Mouse (Mus musculus): ENCODE results near the gene Kcnip3. TPM values are rescaled to one million over a fixed set of nuclear protein-coding genes. Genes with fewer than 3 reads are reported as not detected.

The Kcnip3 gene
- polyA plus RNA-seq, 1 experiment from 2014 or later = 4.0 TPM

DNA sequence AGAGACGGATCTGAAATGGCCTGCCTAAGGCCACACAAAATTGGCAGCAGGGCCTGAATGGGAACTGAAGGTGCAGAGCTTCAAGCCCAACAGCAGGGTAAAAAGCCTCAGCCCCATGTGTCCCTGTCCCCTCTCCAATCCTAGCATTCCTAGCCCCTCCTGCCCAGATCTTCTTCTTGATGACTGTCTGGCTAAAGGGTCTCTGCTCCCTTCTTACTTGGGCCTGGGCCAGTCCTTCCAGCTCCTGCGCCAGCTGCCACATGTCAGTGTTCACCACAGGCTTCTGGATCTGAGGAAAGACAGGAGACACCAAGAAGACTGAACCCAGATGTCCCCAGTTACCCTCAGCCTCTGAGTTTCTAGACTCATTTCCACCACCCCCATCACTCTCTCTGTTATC lies 9.7 kb upstream of the Kcnip3 start:
- 82% methylated on average over 2 of the region's 2 CpGs for WGBS
- ATAC-seq = no peak
- Histone ChIP-seq H3K27me3 (replicated peaks) (peaks cover 5% of the 10 kb centered on the region; the same call in 1 of the 2 replicates), H3K9me3 (no peaks in the 10 kb centered on the region), H3K4me2 (replicated peaks) (no peak overlapping the region), H3K4me1 (replicated peaks) (no peaks in the 10 kb centered on the region), H3K36me3 (no peaks in the 10 kb centered on the region), H3K4me3 (replicated peaks) (no peak overlapping the region), H3K9ac (no peak overlapping the region), H3K27ac (no peak overlapping the region)

DNA sequence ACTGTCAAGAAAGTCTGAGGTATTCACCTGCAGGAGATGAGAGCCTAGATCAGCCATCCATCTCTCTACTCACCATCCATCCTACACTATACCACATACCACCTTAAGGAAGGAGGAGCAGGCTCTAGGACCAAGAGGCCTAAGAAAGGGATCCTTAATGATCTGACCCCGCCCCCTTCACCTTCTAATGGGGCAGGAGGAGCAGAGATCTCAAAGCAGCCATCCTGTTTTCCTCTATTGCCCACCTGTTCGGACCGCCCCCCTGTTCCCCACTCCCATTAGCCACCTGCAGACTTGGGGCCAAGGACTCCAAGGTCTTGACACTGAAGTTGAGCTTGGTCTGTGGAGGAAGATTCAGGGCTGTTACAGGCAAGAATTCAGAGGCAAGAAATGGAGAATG lies 8.5 kb upstream of the Kcnip3 start:
- peaks cover 5% of the 10 kb centered on the region; the same call in 1 of the 2 replicates for H3K27me3 ChIP-seq (replicated peaks)
- 63% methylated on average over 3 of the region's 3 CpGs for WGBS
- no peaks in the 10 kb centered on the region for H3K4me1 ChIP-seq (replicated peaks)
- no peaks in the 10 kb centered on the region for H3K9me3 ChIP-seq
- ATAC-seq = no peak
- no peak overlapping the region for H3K27ac ChIP-seq
- no peaks in the 10 kb centered on the region for H3K36me3 ChIP-seq
- H3K4me2 ChIP-seq (replicated peaks) = no peak overlapping the region
- H3K4me3 ChIP-seq (replicated peaks) = no peak overlapping the region
- no peak overlapping the region for H3K9ac ChIP-seq

DNA sequence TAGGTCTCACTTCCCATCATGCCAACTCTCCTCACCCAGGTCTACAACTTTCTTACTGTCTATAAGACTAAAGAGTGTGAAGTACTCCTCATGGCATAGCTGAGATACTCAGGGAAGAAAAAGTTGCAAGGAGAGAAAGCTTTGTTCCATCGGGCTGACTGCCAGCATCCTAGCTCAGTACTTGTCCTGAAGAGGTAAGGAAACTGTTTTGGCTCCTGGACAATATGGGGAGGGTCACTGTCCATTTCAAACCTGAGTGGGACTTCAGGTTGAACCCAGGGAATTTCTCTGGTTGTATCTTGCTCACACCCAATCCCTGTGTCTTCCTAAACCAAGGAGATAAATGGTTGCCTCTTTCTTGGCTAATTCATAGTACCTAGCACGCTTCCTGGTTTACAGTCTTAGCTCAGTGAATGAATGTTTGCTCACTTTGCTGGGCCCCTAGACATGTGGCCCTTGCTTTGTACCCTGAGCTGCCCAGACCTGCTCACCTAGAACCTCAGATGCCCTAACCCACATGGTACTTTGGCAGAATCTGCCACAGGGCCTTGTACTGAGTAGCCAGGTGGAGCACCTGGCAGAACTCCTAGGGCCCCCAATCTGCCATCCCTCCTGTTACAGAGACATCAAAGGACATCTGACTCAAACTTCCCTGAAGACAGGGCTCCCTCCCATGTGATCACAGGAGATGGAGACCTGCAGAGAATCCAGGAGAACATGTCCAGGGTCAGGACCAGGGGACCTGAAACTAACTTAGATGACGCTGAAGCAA lies 3.3 kb upstream of the Kcnip3 start:
- Histone ChIP-seq H3K9ac (no peak overlapping the region), H3K36me3 (no peaks in the 10 kb centered on the region), H3K4me2 (replicated peaks) (no peak overlapping the region), H3K27me3 (replicated peaks) (no peaks in the 10 kb centered on the region), H3K9me3 (no peaks in the 10 kb centered on the region), H3K4me3 (replicated peaks) (no peak overlapping the region), H3K27ac (no peak overlapping the region), H3K4me1 (replicated peaks) (peaks cover 16% of the 10 kb centered on the region)
- WGBS = 77% methylated on average over 3 of the region's 3 CpGs
- ATAC-seq = no peak

DNA sequence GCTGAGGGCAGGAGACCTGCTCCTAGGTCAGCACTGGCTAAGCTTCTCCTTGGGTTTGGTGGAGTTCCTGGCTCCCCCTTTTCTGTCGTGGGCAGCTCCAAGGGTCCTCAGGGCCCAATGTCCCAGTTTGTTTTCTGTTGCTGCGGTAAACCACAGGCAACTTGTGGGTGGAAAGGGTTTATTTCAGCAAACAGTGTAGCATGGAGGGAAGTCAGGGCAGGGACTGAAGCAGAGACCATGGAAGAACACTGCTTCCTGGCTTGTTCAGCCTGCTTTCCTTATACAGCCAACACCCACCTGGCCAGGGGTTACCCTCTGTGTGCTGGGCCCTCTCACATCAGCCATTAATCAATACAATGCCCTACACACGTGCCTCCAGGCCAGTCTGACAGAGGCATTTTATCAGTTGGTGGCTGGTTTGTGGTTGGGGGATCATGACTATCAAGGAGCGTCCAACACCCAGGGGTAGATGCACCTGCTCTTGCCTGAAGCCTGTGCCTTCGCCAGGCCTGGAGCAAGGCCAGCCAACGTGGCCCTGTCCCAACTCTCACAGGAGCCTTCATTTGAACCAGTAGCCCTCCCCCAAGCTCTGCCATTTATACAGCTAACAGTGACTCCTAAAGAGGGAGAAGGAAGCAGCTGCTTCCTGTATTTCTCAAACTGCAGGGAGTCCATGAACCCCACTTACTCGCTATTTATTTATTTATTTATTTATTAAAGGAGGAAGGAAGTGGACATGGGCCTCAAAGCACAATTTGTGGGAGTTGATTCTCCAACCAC lies 2.2 kb upstream of the Kcnip3 start:
- WGBS = 54% methylated on average over 7 of the region's 7 CpGs
- Histone ChIP-seq H3K9me3 (no peaks in the 10 kb centered on the region), H3K27ac (no peak overlapping the region), H3K9ac (no peak overlapping the region), H3K4me2 (replicated peaks) (no peak overlapping the region), H3K36me3 (no peaks in the 10 kb centered on the region), H3K4me1 (replicated peaks) (peaks cover 16% of the 10 kb centered on the region), H3K27me3 (replicated peaks) (no peaks in the 10 kb centered on the region), H3K4me3 (replicated peaks) (no peak overlapping the region)
- ATAC-seq = no peak

DNA sequence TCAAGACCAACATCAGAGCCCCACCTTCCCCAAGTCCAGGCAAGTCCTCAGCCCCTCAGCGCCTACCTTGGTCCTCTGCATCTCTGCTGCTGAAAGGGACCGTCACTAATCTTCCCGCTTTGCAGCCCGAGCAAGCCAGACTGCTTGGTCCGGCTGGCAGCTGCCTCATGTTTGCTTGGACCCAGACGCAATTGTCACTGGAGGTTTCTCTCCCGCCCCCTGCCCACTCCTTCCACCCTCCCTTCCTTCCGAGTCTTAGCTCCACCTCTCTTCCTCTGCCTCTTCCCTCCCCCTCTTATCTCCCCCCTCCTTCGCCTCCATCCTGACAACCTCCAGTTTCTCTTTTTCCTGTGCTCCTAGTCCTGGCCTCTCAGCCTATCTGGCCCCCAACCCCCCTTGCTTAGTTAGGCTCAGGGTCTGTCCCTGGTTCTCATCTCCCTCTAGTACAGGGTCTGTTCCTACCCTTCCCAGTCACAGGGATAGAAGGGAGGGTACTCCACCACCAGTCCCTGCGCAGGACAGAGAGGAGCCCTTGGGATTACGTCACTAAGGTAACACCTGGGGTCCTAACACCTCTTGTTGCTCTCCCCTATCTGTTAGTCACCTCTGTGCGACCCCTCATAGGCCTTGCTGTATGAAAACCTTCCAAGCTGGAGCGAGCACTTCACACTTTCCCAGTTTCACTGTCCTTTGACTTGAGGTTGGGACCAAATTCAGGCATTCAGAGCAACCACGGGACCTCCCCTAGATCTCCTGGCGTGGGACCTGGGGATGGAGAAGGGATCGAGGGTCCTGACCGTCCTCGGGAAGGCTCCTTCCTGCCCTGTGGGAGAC lies 505 bp downstream of the Kcnip3 start:
- H3K4me1 ChIP-seq (replicated peaks) = peaks cover 16% of the 10 kb centered on the region
- H3K27ac ChIP-seq = no peak overlapping the region
- WGBS = 2% methylated on average over 18 of the region's 18 CpGs
- peak overlapping the region; percentile 32 for H3K4me3 ChIP-seq (replicated peaks)
- ATAC-seq = peak; percentile 73
- H3K9me3 ChIP-seq = no peaks in the 10 kb centered on the region
- peak overlapping the region; percentile 37 for H3K9ac ChIP-seq
- H3K4me2 ChIP-seq (replicated peaks) = peak overlapping the region; percentile 60
- H3K36me3 ChIP-seq = no peaks in the 10 kb centered on the region
- H3K27me3 ChIP-seq (replicated peaks) = no peaks in the 10 kb centered on the region

DNA sequence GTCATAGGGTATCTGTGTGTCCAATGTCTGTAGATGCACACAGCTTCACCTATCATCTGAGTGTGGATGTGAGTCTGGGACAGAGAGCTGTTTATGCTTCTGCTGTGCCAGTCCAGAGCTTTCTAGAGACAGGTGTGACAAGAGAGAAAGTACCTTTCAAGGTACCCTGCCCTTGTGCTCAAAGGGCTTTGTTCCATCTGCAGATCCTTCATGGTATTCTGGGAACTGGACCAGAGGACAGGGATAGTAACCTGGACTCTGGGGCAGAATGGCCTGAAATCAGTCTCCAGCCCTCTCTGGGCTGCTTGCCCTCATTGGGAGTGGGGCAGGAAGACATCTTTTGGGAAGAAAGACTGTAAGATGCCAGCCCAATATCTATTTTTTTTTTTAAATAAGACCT lies 1.8 kb downstream of the Kcnip3 start:
- H3K36me3 ChIP-seq = no peaks in the 10 kb centered on the region
- H3K27me3 ChIP-seq (replicated peaks) = no peaks in the 10 kb centered on the region
- H3K4me3 ChIP-seq (replicated peaks) = no peak overlapping the region
- H3K4me1 ChIP-seq (replicated peaks) = peaks cover 16% of the 10 kb centered on the region
- H3K9ac ChIP-seq = no peak overlapping the region
- no peak overlapping the region for H3K27ac ChIP-seq
- no peaks in the 10 kb centered on the region for H3K9me3 ChIP-seq
- ATAC-seq = no peak
- H3K4me2 ChIP-seq (replicated peaks) = peak overlapping the region; percentile 60

DNA sequence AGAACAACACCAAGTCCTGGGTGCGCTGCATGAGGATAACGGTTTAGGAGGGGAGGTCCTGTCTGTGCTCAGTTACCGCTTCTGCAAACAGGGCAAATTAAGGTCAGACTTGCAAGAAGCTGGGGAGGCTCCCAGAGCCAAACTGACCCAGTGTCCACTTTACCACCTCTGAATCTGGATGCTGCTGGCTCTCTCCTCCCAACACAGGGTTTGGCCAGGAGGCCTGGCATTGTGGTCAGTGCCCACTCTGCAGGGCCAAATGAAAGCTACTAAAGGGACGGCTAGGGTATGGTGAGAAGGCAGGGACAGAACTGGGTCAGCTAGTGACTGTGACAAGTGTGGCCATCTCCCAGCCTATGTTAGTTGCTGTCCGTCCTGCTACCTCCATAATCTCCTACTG lies 2.6 kb downstream of the Kcnip3 start:
- no peak overlapping the region for H3K4me3 ChIP-seq (replicated peaks)
- ATAC-seq = no peak
- H3K4me1 ChIP-seq (replicated peaks) = peaks cover 16% of the 10 kb centered on the region
- no peaks in the 10 kb centered on the region for H3K27me3 ChIP-seq (replicated peaks)
- H3K27ac ChIP-seq = no peak overlapping the region
- WGBS = 74% methylated on average over 5 of the region's 5 CpGs
- no peaks in the 10 kb centered on the region for H3K9me3 ChIP-seq
- no peak overlapping the region for H3K4me2 ChIP-seq (replicated peaks)
- H3K36me3 ChIP-seq = no peaks in the 10 kb centered on the region
- H3K9ac ChIP-seq = no peak overlapping the region

DNA sequence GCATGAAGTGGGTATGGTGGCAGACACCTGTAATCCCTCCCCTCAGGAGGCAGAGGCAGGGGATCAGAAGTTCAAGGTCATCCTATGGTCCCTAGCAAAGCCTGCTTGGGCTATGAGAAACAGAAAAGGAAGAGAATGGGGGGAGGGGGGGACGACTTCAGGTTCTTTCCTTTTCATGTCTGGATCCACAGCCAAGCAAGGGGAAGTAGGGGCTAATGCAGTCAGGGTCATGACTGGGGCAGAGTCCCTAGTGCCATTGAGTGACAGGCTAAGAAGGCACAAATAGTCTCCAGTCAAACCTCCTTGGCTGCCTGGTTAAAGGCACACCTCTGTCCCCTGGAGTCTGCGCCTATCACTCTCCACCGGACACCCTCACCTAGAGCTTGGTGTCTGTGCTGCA lies 3.1 kb downstream of the Kcnip3 start:
- Histone ChIP-seq H3K27me3 (replicated peaks) (no peaks in the 10 kb centered on the region), H3K4me2 (replicated peaks) (no peak overlapping the region), H3K27ac (no peak overlapping the region), H3K9me3 (no peaks in the 10 kb centered on the region), H3K9ac (no peak overlapping the region), H3K4me3 (replicated peaks) (no peak overlapping the region), H3K4me1 (replicated peaks) (peaks cover 16% of the 10 kb centered on the region), H3K36me3 (no peaks in the 10 kb centered on the region)
- no peak for ATAC-seq
- WGBS = 56% methylated on average over 3 of the region's 3 CpGs

DNA sequence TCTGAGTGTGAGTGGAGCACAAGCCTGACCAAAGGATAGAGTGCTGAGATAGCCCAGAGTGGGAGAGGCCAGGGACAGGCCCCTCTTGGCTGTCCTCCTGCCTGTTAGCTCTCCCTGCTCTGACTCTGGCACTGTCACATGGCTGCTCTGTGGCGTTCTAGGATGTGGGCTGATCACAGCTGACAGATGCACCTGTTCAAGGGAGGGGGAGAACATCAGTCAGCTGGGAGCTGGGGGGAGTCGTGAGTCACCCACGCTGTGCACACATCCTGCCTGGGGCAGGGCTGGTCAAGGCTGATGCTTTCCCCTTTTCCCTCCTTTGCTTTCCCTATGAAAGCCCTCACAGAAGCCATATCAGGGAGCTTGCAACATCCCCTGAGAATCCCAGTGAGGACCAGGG lies 3.6 kb downstream of the Kcnip3 start:
- WGBS = 26% methylated on average over 3 of the region's 3 CpGs
- no peak for ATAC-seq
- Histone ChIP-seq H3K9me3 (no peaks in the 10 kb centered on the region), H3K9ac (no peak overlapping the region), H3K4me1 (replicated peaks) (peaks cover 16% of the 10 kb centered on the region), H3K27me3 (replicated peaks) (no peaks in the 10 kb centered on the region), H3K27ac (no peak overlapping the region), H3K4me2 (replicated peaks) (no peak overlapping the region), H3K36me3 (no peaks in the 10 kb centered on the region), H3K4me3 (replicated peaks) (no peak overlapping the region)

DNA sequence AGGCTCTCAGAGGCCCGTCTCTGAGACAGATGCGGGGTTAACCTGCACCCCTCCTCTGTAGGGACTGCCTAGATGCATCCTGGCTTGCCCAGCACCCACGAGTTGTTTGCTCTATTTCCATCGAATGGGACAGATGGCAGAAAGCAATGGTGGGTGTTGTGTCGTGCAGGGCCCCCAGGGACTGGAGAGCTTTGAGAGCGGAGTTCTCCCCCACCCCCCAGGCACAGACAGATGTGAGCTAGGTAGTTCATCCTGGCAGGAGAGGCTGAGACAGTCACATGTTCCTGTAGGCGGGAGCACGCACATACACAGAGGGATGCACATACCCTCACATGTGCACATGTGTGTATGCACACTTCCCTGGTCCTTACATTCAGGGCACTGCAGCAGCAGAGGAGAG lies 4.8 kb downstream of the Kcnip3 start:
- H3K27ac ChIP-seq = no peak overlapping the region
- H3K27me3 ChIP-seq (replicated peaks) = no peaks in the 10 kb centered on the region
- H3K4me2 ChIP-seq (replicated peaks) = no peak overlapping the region
- H3K9ac ChIP-seq = no peak overlapping the region
- H3K4me1 ChIP-seq (replicated peaks) = peaks cover 14% of the 10 kb centered on the region
- WGBS = 79% methylated on average over 8 of the region's 8 CpGs
- H3K9me3 ChIP-seq = no peaks in the 10 kb centered on the region
- ATAC-seq = no peak
- H3K36me3 ChIP-seq = no peaks in the 10 kb centered on the region
- no peak overlapping the region for H3K4me3 ChIP-seq (replicated peaks)

DNA sequence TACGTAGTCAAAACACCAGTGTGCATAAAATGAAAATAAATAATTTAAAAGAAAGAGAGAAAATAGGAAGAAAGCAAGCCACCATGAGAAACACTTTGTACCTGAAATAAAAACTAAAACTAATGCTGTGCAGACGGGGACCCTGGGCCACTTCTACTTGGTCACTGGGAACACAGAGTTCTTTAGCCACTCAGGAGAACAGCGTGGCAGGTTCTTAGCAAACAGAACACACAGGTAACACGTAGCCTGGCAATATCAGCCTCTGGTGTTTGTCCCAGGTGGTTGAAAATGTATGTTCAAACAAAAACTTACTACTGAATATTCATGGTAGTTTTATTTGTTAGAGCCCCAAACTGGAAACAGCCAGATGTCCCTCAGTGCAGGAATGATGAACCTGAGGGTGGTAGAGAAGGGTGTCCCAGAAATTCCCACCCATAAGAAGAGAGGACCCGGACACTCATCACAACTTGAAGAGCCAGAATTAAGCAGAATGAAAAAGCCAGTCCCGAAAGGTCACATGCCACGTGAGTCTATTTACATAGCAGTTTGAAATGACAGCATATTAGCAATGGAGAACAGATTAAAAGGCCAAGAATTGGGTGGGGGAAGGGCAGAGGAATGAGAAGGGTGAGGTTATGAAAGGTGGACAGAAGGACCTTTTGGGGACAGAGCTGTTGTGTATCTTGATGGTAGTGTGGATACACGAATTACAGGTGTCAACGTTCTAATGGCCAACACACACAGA lies 7.3 kb downstream of the Kcnip3 start:
- WGBS = 73% methylated on average over 9 of the region's 9 CpGs
- ATAC-seq = no peak
- H3K9ac ChIP-seq = no peak overlapping the region

DNA sequence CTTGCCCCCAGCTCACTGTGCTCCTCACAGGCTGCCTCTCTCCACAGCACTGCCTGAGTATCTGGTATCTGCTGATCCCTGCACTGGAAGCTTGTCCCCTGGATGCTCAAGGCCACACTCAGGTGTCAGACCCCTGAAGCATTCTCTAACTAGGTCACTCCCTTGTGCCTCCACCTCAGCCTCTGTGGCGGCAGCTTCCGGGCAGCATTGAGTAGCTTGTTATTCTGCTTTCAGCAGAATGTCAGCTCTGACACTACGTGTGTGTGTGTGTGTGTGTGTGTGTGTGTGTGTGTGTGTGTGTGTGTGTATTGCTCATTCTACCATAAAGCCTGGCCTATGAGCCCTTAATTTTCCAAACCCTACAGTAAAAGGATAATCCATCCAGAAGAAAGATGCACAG lies 8.7 kb downstream of the Kcnip3 start:
- Histone ChIP-seq H3K27me3 (replicated peaks) (no peaks in the 10 kb centered on the region), H3K9ac (no peak overlapping the region), H3K4me2 (replicated peaks) (no peak overlapping the region), H3K4me3 (replicated peaks) (no peak overlapping the region), H3K36me3 (no peaks in the 10 kb centered on the region), H3K27ac (no peak overlapping the region), H3K4me1 (replicated peaks) (no peaks in the 10 kb centered on the region), H3K9me3 (no peaks in the 10 kb centered on the region)
- no peak for ATAC-seq
- WGBS = 50% methylated on average over 3 of the region's 3 CpGs

More for the DNA sequence above, 7.3 kb downstream of the Kcnip3 start:
- Histone ChIP-seq H3K27ac (no peak overlapping the region), H3K4me2 (replicated peaks) (no peak overlapping the region), H3K27me3 (replicated peaks) (no peaks in the 10 kb centered on the region), H3K36me3 (no peaks in the 10 kb centered on the region), H3K9me3 (no peaks in the 10 kb centered on the region), H3K4me3 (replicated peaks) (no peak overlapping the region), H3K4me1 (replicated peaks) (no peaks in the 10 kb centered on the region)
